Mouse (Mus musculus): ENCODE results near the gene Cth. TPM values are rescaled to one million over a fixed set of nuclear protein-coding genes. Genes with fewer than 3 reads are reported as not detected.

The Cth gene
- polyA plus RNA-seq, 1 experiment from 2014 or later = 7.3 TPM

DNA sequence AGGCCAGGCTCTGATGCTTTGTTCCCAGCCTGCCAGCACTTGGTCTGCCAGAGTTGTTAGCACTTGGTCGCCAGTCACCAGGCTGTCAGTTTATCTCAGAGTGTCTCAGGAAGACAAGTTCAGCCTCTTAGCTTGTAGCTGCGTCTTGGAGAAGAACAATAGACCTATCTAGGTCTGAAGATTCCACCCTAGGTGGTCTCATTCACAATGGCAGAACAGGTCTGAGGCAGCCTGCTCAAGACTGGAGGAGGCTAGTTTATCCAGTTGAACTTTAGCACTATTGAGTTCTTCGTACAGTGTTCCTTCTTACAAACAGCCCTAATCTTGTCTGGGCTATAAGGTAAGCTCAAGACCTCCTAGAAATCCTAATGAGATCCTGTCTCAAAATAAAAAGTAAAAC lies 7.2 kb upstream of the Cth start:
- no peaks in the 10 kb centered on the region for H3K9me3 ChIP-seq (replicated peaks)
- no peak overlapping the region for H3K27ac ChIP-seq
- WGBS = 53% methylated on average over 3 of the region's 3 CpGs
- H3K9ac ChIP-seq = no peak overlapping the region
- H3K36me3 ChIP-seq (ENCODE audit: poor library complexity, severe bottlenecking) = no peaks in the 10 kb centered on the region
- H3K27me3 ChIP-seq = no peaks in the 10 kb centered on the region
- no peak for ATAC-seq
- no peak overlapping the region for H3K4me3 ChIP-seq
- H3K4me1 ChIP-seq = no peaks in the 10 kb centered on the region
- no peak overlapping the region for H3K4me2 ChIP-seq

DNA sequence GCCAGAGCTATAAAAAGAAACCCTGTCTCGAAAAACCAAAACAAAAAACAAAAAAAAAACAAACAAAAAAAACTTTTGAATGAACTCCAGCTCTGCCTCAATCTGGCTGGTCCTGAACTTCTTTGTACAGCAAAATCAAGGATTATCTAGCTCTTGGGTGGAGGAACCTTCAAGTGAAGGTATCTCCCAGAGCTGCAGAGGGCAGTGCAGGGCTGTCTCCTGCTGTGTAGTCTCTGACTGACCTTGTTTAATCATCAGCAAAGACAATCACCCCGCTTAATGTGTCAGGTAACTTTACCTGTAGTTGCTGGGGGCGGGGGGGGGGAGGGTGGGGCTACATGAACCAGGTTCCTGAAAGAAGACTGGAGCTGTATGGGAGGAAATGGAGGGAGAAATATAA lies 6.7 kb upstream of the Cth start:
- no peaks in the 10 kb centered on the region for H3K27me3 ChIP-seq
- 54% methylated on average over 3 of the region's 3 CpGs for WGBS
- no peaks in the 10 kb centered on the region for H3K9me3 ChIP-seq (replicated peaks)
- no peaks in the 10 kb centered on the region for H3K36me3 ChIP-seq (ENCODE audit: poor library complexity, severe bottlenecking)
- no peak overlapping the region for H3K4me2 ChIP-seq
- no peak overlapping the region for H3K27ac ChIP-seq
- no peak overlapping the region for H3K4me3 ChIP-seq
- ATAC-seq = no peak
- no peak overlapping the region for H3K9ac ChIP-seq
- no peaks in the 10 kb centered on the region for H3K4me1 ChIP-seq

- no peak overlapping the region for H3K27ac ChIP-seq
- peaks cover 7% of the 10 kb centered on the region for H3K4me1 ChIP-seq
- no peak for ATAC-seq
- no peaks in the 10 kb centered on the region for H3K36me3 ChIP-seq (ENCODE audit: poor library complexity, severe bottlenecking)
- no peak overlapping the region for H3K4me3 ChIP-seq
- H3K4me2 ChIP-seq = no peak overlapping the region
- no peak overlapping the region for H3K9ac ChIP-seq
- 97% methylated on average over 1 of the region's 1 CpGs for WGBS
- H3K9me3 ChIP-seq (replicated peaks) = no peaks in the 10 kb centered on the region
- no peaks in the 10 kb centered on the region for H3K27me3 ChIP-seq
Observed at GRCm38 (mm10) chr3:157929417-157929816, 4.5 kb upstream of the Cth start.

DNA sequence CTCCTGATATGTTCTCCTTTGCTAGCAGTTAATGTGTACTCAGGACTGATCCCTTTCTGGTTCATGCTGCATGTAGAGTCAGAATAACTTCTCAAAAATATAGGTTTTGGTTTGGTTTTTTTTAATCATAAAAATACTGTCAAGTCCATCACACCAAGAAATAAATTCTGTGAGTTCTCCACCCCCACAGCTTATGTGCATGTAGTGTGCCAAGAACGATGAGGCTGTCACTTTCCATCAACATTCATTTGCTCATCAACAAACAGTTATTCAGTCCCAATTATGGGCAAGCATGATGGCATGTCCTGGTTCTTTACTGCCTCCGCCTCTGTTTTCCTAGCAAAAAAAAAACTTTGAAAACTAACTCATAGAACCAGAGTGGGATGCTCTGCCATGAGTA lies 3.9 kb upstream of the Cth start:
- Histone ChIP-seq H3K9me3 (replicated peaks) (no peaks in the 10 kb centered on the region), H3K36me3 (ENCODE audit: poor library complexity, severe bottlenecking) (no peaks in the 10 kb centered on the region), H3K4me2 (no peak overlapping the region), H3K27me3 (no peaks in the 10 kb centered on the region), H3K4me1 (peaks cover 11% of the 10 kb centered on the region), H3K9ac (no peak overlapping the region), H3K27ac (no peak overlapping the region), H3K4me3 (no peak overlapping the region)
- 91% methylated on average over 2 of the region's 2 CpGs for WGBS
- ATAC-seq = no peak

GRCm38 (mm10) chr3:157926761-157927160 lies 1.9 kb upstream of the Cth start:
- H3K9me3 ChIP-seq (replicated peaks) = no peaks in the 10 kb centered on the region
- no peaks in the 10 kb centered on the region for H3K36me3 ChIP-seq (ENCODE audit: poor library complexity, severe bottlenecking)
- no peak overlapping the region for H3K4me3 ChIP-seq
- no peaks in the 10 kb centered on the region for H3K27me3 ChIP-seq
- no peak for ATAC-seq
- no peak overlapping the region for H3K27ac ChIP-seq
- peaks cover 11% of the 10 kb centered on the region for H3K4me1 ChIP-seq
- no peak overlapping the region for H3K4me2 ChIP-seq
- whole genome bisulfite sequencing = 58% methylated on average over 2 of the region's 2 CpGs
- H3K9ac ChIP-seq = no peak overlapping the region

- Histone ChIP-seq H3K9me3 (replicated peaks) (no peaks in the 10 kb centered on the region), H3K27me3 (no peaks in the 10 kb centered on the region), H3K36me3 (ENCODE audit: poor library complexity, severe bottlenecking) (no peaks in the 10 kb centered on the region), H3K9ac (no peak overlapping the region), H3K4me1 (peaks cover 11% of the 10 kb centered on the region), H3K4me3 (no peak overlapping the region), H3K27ac (no peak overlapping the region), H3K4me2 (no peak overlapping the region)
- 81% methylated on average over 14 of the region's 14 CpGs for WGBS
- ATAC-seq = no peak
Observed at GRCm38 (mm10) chr3:157925706-157926510, 1.0 kb upstream of the Cth start.

DNA sequence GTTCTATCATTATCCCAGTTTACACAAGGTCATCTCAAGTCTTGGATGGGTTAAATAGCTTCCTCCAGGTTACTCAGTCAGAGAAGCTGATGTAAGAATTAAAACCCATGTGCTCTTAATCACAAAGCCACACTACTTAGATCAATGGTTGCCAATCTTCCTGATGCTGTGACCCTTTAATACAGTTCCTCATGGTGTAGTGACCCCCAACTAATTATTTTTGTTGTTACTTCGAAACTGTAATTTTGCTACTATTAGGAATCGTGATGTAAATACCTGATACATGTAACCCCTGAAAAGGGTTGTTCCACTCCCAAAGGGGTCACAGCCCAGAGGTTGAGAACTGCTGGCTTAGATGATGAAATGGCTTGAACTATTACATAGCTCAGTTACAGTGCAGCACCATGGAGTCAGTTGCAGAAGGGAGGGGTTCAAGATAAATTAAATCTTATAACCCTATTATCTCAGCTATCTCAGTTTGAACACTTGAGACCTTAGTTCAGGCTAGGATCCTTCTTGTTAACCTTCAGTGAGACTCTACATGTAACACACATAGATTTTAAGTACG lies 1.5 kb downstream of the Cth start:
- Histone ChIP-seq H3K9me3 (replicated peaks) (no peaks in the 10 kb centered on the region), H3K27me3 (no peaks in the 10 kb centered on the region), H3K9ac (no peak overlapping the region), H3K4me2 (no peak overlapping the region), H3K4me3 (no peak overlapping the region), H3K27ac (no peak overlapping the region), H3K36me3 (ENCODE audit: poor library complexity, severe bottlenecking) (no peaks in the 10 kb centered on the region), H3K4me1 (peaks cover 11% of the 10 kb centered on the region)
- WGBS = 82% methylated on average over 3 of the region's 3 CpGs
- ATAC-seq = no peak

- no peak for ATAC-seq
Observed at GRCm38 (mm10) chr3:157921376-157921775, 3.5 kb downstream of the Cth start.

GRCm38 (mm10) chr3:157916336-157916735 lies 8.5 kb downstream of the Cth start:
- WGBS = 75% methylated on average over 4 of the region's 4 CpGs
- no peaks in the 10 kb centered on the region for H3K4me1 ChIP-seq

More at GRCm38 (mm10) chr3:157921376-157921775, 3.5 kb downstream of the Cth start:
- Histone ChIP-seq H3K4me1 (peaks cover 11% of the 10 kb centered on the region), H3K9me3 (replicated peaks) (no peaks in the 10 kb centered on the region), H3K27ac (no peak overlapping the region), H3K27me3 (no peaks in the 10 kb centered on the region), H3K36me3 (ENCODE audit: poor library complexity, severe bottlenecking) (no peaks in the 10 kb centered on the region), H3K4me2 (no peak overlapping the region), H3K4me3 (no peak overlapping the region), H3K9ac (no peak overlapping the region)
- 85% methylated on average over 2 of the region's 2 CpGs for WGBS

GRCm38 (mm10) chr3:157912155-157912554 lies 12.7 kb downstream of the Cth start:
- ATAC-seq = no peak

More at GRCm38 (mm10) chr3:157916336-157916735, 8.5 kb downstream of the Cth start:
- Histone ChIP-seq H3K4me3 (no peak overlapping the region), H3K36me3 (ENCODE audit: poor library complexity, severe bottlenecking) (no peaks in the 10 kb centered on the region; the same call in 1 of the 2 replicates), H3K27ac (no peak overlapping the region), H3K9me3 (replicated peaks) (no peaks in the 10 kb centered on the region), H3K9ac (no peak overlapping the region), H3K27me3 (no peaks in the 10 kb centered on the region), H3K4me2 (no peak overlapping the region)
- no peak for ATAC-seq

GRCm38 (mm10) chr3:157910262-157910661 lies 14.6 kb downstream of the Cth start:
- no peaks in the 10 kb centered on the region; the same call in 1 of the 2 replicates for H3K36me3 ChIP-seq (ENCODE audit: poor library complexity, severe bottlenecking)
- 81% methylated on average over 3 of the region's 3 CpGs for WGBS
- no peak overlapping the region for H3K27ac ChIP-seq
- H3K4me1 ChIP-seq = no peaks in the 10 kb centered on the region
- no peak for ATAC-seq
- no peak overlapping the region for H3K4me3 ChIP-seq
- H3K4me2 ChIP-seq = no peak overlapping the region
- no peaks in the 10 kb centered on the region for H3K27me3 ChIP-seq
- no peak overlapping the region for H3K9ac ChIP-seq
- no peaks in the 10 kb centered on the region for H3K9me3 ChIP-seq (replicated peaks)

More at GRCm38 (mm10) chr3:157912155-157912554, 12.7 kb downstream of the Cth start:
- 96% methylated on average over 2 of the region's 2 CpGs for WGBS
- Histone ChIP-seq H3K4me1 (no peaks in the 10 kb centered on the region), H3K4me2 (no peak overlapping the region), H3K27me3 (no peaks in the 10 kb centered on the region), H3K9me3 (replicated peaks) (no peaks in the 10 kb centered on the region), H3K36me3 (ENCODE audit: poor library complexity, severe bottlenecking) (no peaks in the 10 kb centered on the region; the same call in 1 of the 2 replicates), H3K9ac (no peak overlapping the region), H3K4me3 (no peak overlapping the region), H3K27ac (no peak overlapping the region)

DNA sequence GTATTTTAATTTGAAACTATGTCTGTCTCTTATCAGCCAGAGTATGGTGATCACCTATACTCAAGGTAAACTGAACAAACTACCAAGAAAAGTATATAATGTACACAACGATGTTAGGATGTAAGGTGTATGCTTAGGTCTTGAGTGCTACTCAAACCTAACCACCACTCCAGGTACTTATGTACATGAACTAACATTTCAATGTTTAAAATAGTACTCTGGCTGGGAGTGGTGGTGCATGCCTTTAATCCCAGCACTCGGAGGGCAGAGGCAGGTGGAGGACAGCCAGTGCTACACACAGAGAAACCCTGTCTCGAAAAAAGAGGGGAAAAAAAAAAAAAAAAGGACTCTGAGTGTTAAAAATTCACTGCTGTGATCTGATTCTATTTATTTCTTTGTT lies 16.7 kb downstream of the Cth start:
- H3K9ac ChIP-seq = no peak overlapping the region
- H3K27me3 ChIP-seq = no peaks in the 10 kb centered on the region
- H3K4me2 ChIP-seq = no peak overlapping the region
- ATAC-seq = no peak
- no peaks in the 10 kb centered on the region; the same call in 1 of the 2 replicates for H3K36me3 ChIP-seq (ENCODE audit: poor library complexity, severe bottlenecking)
- H3K4me1 ChIP-seq = no peaks in the 10 kb centered on the region
- no peak overlapping the region for H3K4me3 ChIP-seq
- no peaks in the 10 kb centered on the region for H3K9me3 ChIP-seq (replicated peaks)
- H3K27ac ChIP-seq = no peak overlapping the region
- WGBS = 76% methylated on average over 3 of the region's 3 CpGs
